Mouse (Mus musculus) kidney, adult 2 months (tissue): Measurements from ENCODE around the gene H3f3b.

Experiments
- CTCF ChIP-seq: fragments of 200-500 bp; conservative IDR thresholded peaks from 2 replicates; pipeline ENCODE4 v1.5.1; 2011; ENCODE audit warnings: low read depth, mild to moderate bottlenecking, control low read depth, low read length, moderate library complexity, mixed read lengths; ENCODE audit not compliant: insufficient read depth, insufficient read length
- POLR2A ChIP-seq: fragments of 200-500 bp; IDR thresholded peaks from one replicate; pipeline ENCODE4 v1.6.1; 2011; ENCODE audit warnings: low read depth, low read length, control low read depth

DNA sequence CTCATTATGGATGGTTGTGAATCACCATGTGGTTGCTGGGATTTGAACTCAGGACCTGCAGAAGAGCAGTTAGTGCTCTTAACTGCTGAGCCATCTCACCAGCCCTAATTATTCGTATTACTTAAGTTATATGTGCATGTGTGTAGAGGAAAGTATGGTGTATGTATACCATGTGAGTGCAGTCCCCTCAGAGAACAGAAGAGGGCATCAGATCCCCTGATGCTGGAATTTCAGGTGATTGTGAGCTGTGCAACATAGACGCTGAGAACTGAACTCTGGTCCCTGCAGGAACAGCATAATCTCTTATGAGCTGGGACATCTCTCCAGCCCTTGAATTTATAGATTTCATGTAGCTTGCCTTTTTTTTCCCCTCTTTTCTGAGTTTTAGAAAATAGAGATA is 14.1 kb upstream of the H3f3b start:
- no peak for TF ChIP-seq CTCF
- TF ChIP-seq POLR2A = no peak
